Mouse (Mus musculus): ENCODE results near the gene Taf3.

GRCm38 (mm10) chr2:9896097-9896770 is 152.2 kb downstream of the Taf3 start:
- no peak for TF ChIP-seq POLR2A (IDR thresholded peaks at IDR 0.05; ENCODE audit: control insufficient read depth in 1 of 2, insufficient read depth in 1 of 2, low read depth in 1 of 2, low read length in 2 of 2, poor library complexity in 1 of 2)
- no peak for TF ChIP-seq POLR2AphosphoS2 (IDR thresholded peaks at IDR 0.05; ENCODE audit: low read length)
- TF ChIP-seq CTCF (IDR thresholded peaks at IDR 0.05 in 2 of 3, conservative IDR thresholded peaks at IDR 0.05 in 1 of 3; ENCODE audit: control insufficient read depth in 1 of 3, insufficient read depth in 1 of 3, low read depth in 2 of 3, low read length in 3 of 3, poor library complexity in 1 of 3, severe bottlenecking in 1 of 3): no peak

Data from MEL (cell line).